Mouse (Mus musculus) ES-E14 (cell line): ENCODE data around the gene Kcnc1. TPM values are rescaled to one million over a fixed set of nuclear protein-coding genes. Genes with fewer than 3 reads are reported as not detected.

Experiments used
- DNase-seq: peaks from one replicate; pipeline ENCODE4 v3.0.0-alpha.2; 2013; ENCODE audit warnings: low read depth, low spot score
- H3K27ac ChIP-seq: 2 replicates; pipeline ENCODE4 v1.5.1; 2012; ENCODE audit warnings: low read depth, mild to moderate bottlenecking, low read length, moderate library complexity, mixed read lengths; ENCODE audit not compliant: poor library complexity, insufficient read depth, severe bottlenecking
- H3K36me3 ChIP-seq: 2 replicates; pipeline ENCODE4 v1.6.1; 2012; ENCODE audit warnings: mild to moderate bottlenecking, low read length, moderate library complexity, mixed read lengths; ENCODE audit not compliant: control insufficient read depth, poor library complexity, insufficient read depth, severe bottlenecking
- H3K4me1 ChIP-seq, 2 experiments: fragments of 150-350 bp in 1 of 2; sonication (generic) in 1 of 2; 2 replicates each; pipeline ENCODE4 v1.6.1; 2012; ENCODE audit warnings: low read length in 2 of 2, mild to moderate bottlenecking in 1 of 2, mixed read lengths in 1 of 2; ENCODE audit not compliant: control insufficient read depth in 2 of 2, insufficient read depth in 2 of 2, poor library complexity in 1 of 2
- H3K4me3 ChIP-seq, 2 experiments: fragments of 150-350 bp in 1 of 2; sonication (generic) in 1 of 2; 2 replicates each; pipeline ENCODE4 v1.5.1; 2012; ENCODE audit warnings: low read length in 2 of 2, low read depth in 1 of 2, mild to moderate bottlenecking in 1 of 2, mixed read lengths in 1 of 2; ENCODE audit not compliant: insufficient read depth in 1 of 2, poor library complexity in 1 of 2, severe bottlenecking in 1 of 2
- H3K9ac ChIP-seq: 2 replicates; pipeline ENCODE4 v1.6.1; 2012; ENCODE audit warnings: low read depth, mild to moderate bottlenecking, low read length, mixed read lengths; ENCODE audit not compliant: poor library complexity, insufficient read depth, severe bottlenecking
- H3K9me3 ChIP-seq: fragments of 150-350 bp; sonication (generic); 2 replicates; pipeline ENCODE4 v1.6.1; 2012; ENCODE audit warnings: low read depth, mild to moderate bottlenecking, low read length; ENCODE audit not compliant: control insufficient read depth, insufficient read depth
- CHD2 ChIP-seq: IDR thresholded peaks from 2 replicates; pipeline ENCODE4 v1.6.1; 2014; ENCODE audit warnings: mild to moderate bottlenecking, low read depth, low read length, inconsistent platforms
- HCFC1 ChIP-seq: IDR thresholded peaks from 2 replicates; pipeline ENCODE4 v1.6.1; 2012; ENCODE audit warnings: low read length, inconsistent platforms, borderline replicate concordance; ENCODE audit not compliant: insufficient read depth
- MAFK ChIP-seq: IDR thresholded peaks from 2 replicates; pipeline ENCODE4 v1.6.1; 2014; ENCODE audit warnings: mild to moderate bottlenecking, low read depth, low read length, inconsistent platforms; ENCODE audit not compliant: insufficient read depth
- ZC3H11A ChIP-seq: IDR thresholded peaks from 2 replicates; pipeline ENCODE4 v1.6.1; 2012; ENCODE audit warnings: low read depth, mild to moderate bottlenecking, inconsistent platforms, low read length, borderline replicate concordance
- ZNF384 ChIP-seq: IDR thresholded peaks from 2 replicates; pipeline ENCODE4 v1.6.1; 2012; ENCODE audit warnings: low read depth, low read length, inconsistent platforms
- in situ Hi-C, 2 experiments: fragments of 600-800 bp; cut with MboI; formaldehyde crosslinking; loops; one replicate each; pipeline ENCODE4 v1.15.1; 2025; ENCODE audit warnings: low sequenced_read_pairs in 2 of 2, inconsistent platforms in 1 of 2; ENCODE audit not compliant: unreplicated experiment in 2 of 2
- total RNA-seq: library from RNA; depleted of rRNA; stranded (reverse); fragments of 300-350 nt; gene quantifications from 2 replicates; pipeline ENCODE4 v1.2.3, GENCODE M21; 2012; rRNA removed

Gene Kcnc1
- total RNA-seq, 1 experiment = 0.18 TPM

GRCm38 (mm10) chr7:46486761-46487160 lies 90.5 kb downstream of the Kcnc1 start:
- DNase-seq = no peak
- Histone ChIP-seq H3K9ac (no peak overlapping the region), H3K27ac (no peak overlapping the region), H3K36me3 (no peaks in the 10 kb centered on the region), H3K4me1 (no peaks in the 10 kb centered on the region), H3K9me3 (no peaks in the 10 kb centered on the region), H3K4me3 (no peak overlapping the region)
- in situ Hi-C loops = no loop called here
- no peak for TF ChIP-seq MAFK
- no peak for TF ChIP-seq ZC3H11A
- no peak for TF ChIP-seq ZNF384
- no peak for TF ChIP-seq HCFC1
- no peak for TF ChIP-seq CHD2

- DNase-seq = no peak
- H3K36me3 ChIP-seq = no peaks in the 10 kb centered on the region
- in situ Hi-C loops = no loop called here
- no peak overlapping the region for H3K27ac ChIP-seq
- H3K4me3 ChIP-seq = no peak overlapping the region
- TF ChIP-seq HCFC1 (no peak), CHD2 (no peak), MAFK (no peak), ZNF384 (no peak), ZC3H11A (no peak)
- H3K4me1 ChIP-seq = no peaks in the 10 kb centered on the region; a peak in 1 of 4 replicates
- H3K9me3 ChIP-seq = no peaks in the 10 kb centered on the region
- H3K9ac ChIP-seq = no peak overlapping the region
These were observed 91.1 kb downstream of the Kcnc1 start for GRCm38 (mm10) chr7:46487354-46487753.

Other genes starting within 250 kb of the Kcnc1 start
- gene Abcc8, start 216.5 kb upstream of the Kcnc1 start, total RNA-seq = 0.62 and 1.7 TPM in 2 replicates
- 0.18 and 0.42 TPM in 2 replicates for gene Ush1c, start 158.0 kb upstream of the Kcnc1 start, total RNA-seq
- gene Otog, start 155.5 kb upstream of the Kcnc1 start, total RNA-seq = 0.16 and 0.22 TPM in 2 replicates
- not detected in 2 replicates for gene Myod1, start 20.0 kb upstream of the Kcnc1 start, total RNA-seq
- 5.4 and 5.7 TPM in 2 replicates for gene Sergef, start 243.3 kb downstream of the Kcnc1 start, total RNA-seq